ENCODE assay signal across 9 mouse cellular contexts in genomic region chr6:86879314-86879713, GRCm38 (mm10). TPM values are rescaled to one million over a fixed set of nuclear protein-coding genes. Genes with fewer than 3 reads are reported as not detected.
A peak's percentile ranks its signal among the peaks of the same experiment; 100 is the strongest.
DNase-seq lines count a peak whose midpoint lies in the region; ATAC-seq and TF ChIP-seq lines count a peak whose summit lies in the region.
"Had no signal": no experiment of that assay in that cellular context is flagged by ENCODE, and none has a peak within 500 bp of the region (broad histone marks: within the 10 kb centered on the region; RNA-seq: fewer than 3 reads in every experiment).

No protein-coding gene starts in this region.

- TF ChIP-seq CTCF in liver, adult 2 months (IDR thresholded peaks at IDR 0.05; ENCODE audit: low read depth, low read length): no peak
- no peak for TF ChIP-seq CTCF in liver, postnatal 0 days (IDR thresholded peaks at IDR 0.05; ENCODE audit: low read depth)
- TF ChIP-seq CTCF in heart, postnatal 0 days (IDR thresholded peaks at IDR 0.05; ENCODE audit: low read depth): no peak

- no peak for TF ChIP-seq EP300 in liver, postnatal 0 days (IDR thresholded peaks at IDR 0.05; ENCODE audit: low read depth)
- no peak for TF ChIP-seq EP300 in heart, postnatal 0 days (IDR thresholded peaks at IDR 0.05; ENCODE audit: low read depth)

- no peak for ATAC-seq in forebrain, embryonic 15.5 days (replicated peaks)
- no peak for ATAC-seq in forebrain, embryonic 11.5 days (replicated peaks; ENCODE audit: low FRiP score)
- no peak for ATAC-seq in liver, postnatal 0 days
- ATAC-seq in heart, postnatal 0 days (ENCODE audit: insufficient read depth, low read depth): 0 out of 2 replicates have a peak, but pooled peaks have one; percentile 49
- no peak for ATAC-seq in midbrain, embryonic 15.5 days (replicated peaks)

- TF ChIP-seq POLR2A in liver, adult 2 months (IDR thresholded peaks at IDR 0.05; ENCODE audit: extremely low read depth, insufficient read depth, low read length): no peak

- H3K27me3 ChIP-seq in forebrain, embryonic 15.5 days: no peaks in the 10 kb centered on the region
- no peaks in the 10 kb centered on the region for H3K27me3 ChIP-seq in forebrain, embryonic 11.5 days (ENCODE audit: control insufficient read depth, insufficient read depth, low read length)
- H3K27me3 ChIP-seq in liver, adult 2 months (ENCODE audit: control insufficient read depth, insufficient read depth, low read length): no peaks in the 10 kb centered on the region
- H3K27me3 ChIP-seq in liver, postnatal 0 days (ENCODE audit: insufficient read depth, low read length): no peaks in the 10 kb centered on the region
- H3K27me3 ChIP-seq in heart, postnatal 0 days (ENCODE audit: control insufficient read depth, insufficient read depth, low read length): no peaks in the 10 kb centered on the region
- H3K27me3 ChIP-seq in midbrain, embryonic 15.5 days (replicated peaks): no peaks in the 10 kb centered on the region

- no peak overlapping the region for H3K4me2 ChIP-seq in forebrain, embryonic 15.5 days (replicated peaks)
- no peak overlapping the region for H3K4me2 ChIP-seq in forebrain, embryonic 11.5 days (ENCODE audit: low read depth, low read length, severe bottlenecking)
- no peak overlapping the region for H3K4me2 ChIP-seq in liver, postnatal 0 days (ENCODE audit: low read depth, low read length)
- no peak overlapping the region for H3K4me2 ChIP-seq in heart, postnatal 0 days (ENCODE audit: low read depth, low read length)
- H3K4me2 ChIP-seq in midbrain, embryonic 15.5 days: no peak overlapping the region

- no peaks in the 10 kb centered on the region for H3K36me3 ChIP-seq in forebrain, embryonic 15.5 days
- no peaks in the 10 kb centered on the region; the same call in 1 of the 2 replicates for H3K36me3 ChIP-seq in forebrain, embryonic 11.5 days (ENCODE audit: control insufficient read depth, insufficient read depth, low read length)
- H3K36me3 ChIP-seq in liver, adult 2 months (ENCODE audit: control insufficient read depth, insufficient read depth, low read length): 0 out of 2 replicates have a peak, but pooled peaks cover 2% of the 10 kb centered on the region
- H3K36me3 ChIP-seq in liver, postnatal 0 days (replicated peaks; ENCODE audit: insufficient read depth, low read length): no peaks in the 10 kb centered on the region
- H3K36me3 ChIP-seq in heart, postnatal 0 days (replicated peaks; ENCODE audit: control insufficient read depth, insufficient read depth, low read length): 0 out of 2 replicates have a peak, but pooled peaks cover 4% of the 10 kb centered on the region
- H3K36me3 ChIP-seq in midbrain, embryonic 15.5 days (replicated peaks): no peaks in the 10 kb centered on the region; the same call in 1 of the 2 replicates

- no peak overlapping the region for H3K9ac ChIP-seq in forebrain, embryonic 15.5 days (replicated peaks)
- H3K9ac ChIP-seq in forebrain, embryonic 11.5 days (ENCODE audit: low read length): no peak overlapping the region
- no peak overlapping the region for H3K9ac ChIP-seq in liver, adult 2 months (ENCODE audit: low read depth, low read length)
- no peak overlapping the region for H3K9ac ChIP-seq in liver, postnatal 0 days (replicated peaks)
- H3K9ac ChIP-seq in heart, postnatal 0 days (replicated peaks; ENCODE audit: low read depth, low read length): no peak overlapping the region
- H3K9ac ChIP-seq in midbrain, embryonic 15.5 days: no peak overlapping the region

- no peak for DNase-seq in forebrain, embryonic 11.5 days (ENCODE audit: low spot score)
- DNase-seq in liver, adult 2 months (ENCODE audit: extremely low read depth, low read depth, low spot score): peak; percentile 10
- no peak for DNase-seq in liver, postnatal 0 days
- DNase-seq in heart, postnatal 0 days (ENCODE audit: low spot score): peak; percentile 38
- DNase-seq in right cerebral cortex, adult 2 months (ENCODE audit: low spot score in 2 of 2): peak; percentile 56
- no peak for DNase-seq in c-Kit-positive CD71-positive TER-119-positive erythroid progenitor cells, embryonic 14.5 days (ENCODE audit: low spot score)
- DNase-seq: midbrain, embryonic 14.5 days had no signal

- H3K9me3 ChIP-seq in forebrain, embryonic 15.5 days: no peaks in the 10 kb centered on the region
- H3K9me3 ChIP-seq in forebrain, embryonic 11.5 days (ENCODE audit: control insufficient read depth, low read length): no peaks in the 10 kb centered on the region
- H3K9me3 ChIP-seq in liver, postnatal 0 days (ENCODE audit: low read length): no peaks in the 10 kb centered on the region
- H3K9me3 ChIP-seq in heart, postnatal 0 days (replicated peaks; ENCODE audit: control insufficient read depth, low read length): no peaks in the 10 kb centered on the region
- no peaks in the 10 kb centered on the region for H3K9me3 ChIP-seq in midbrain, embryonic 15.5 days

- WGBS in forebrain, embryonic 15.5 days: 75% methylated on average over 4 of the region's 4 CpGs
- WGBS in forebrain, embryonic 11.5 days: 95% methylated on average over 4 of the region's 4 CpGs
- 90% methylated on average over 4 of the region's 4 CpGs for WGBS in liver, adult 2 months
- WGBS in liver, postnatal 0 days (ENCODE audit: insufficient replicate concordance): 82% methylated on average over 4 of the region's 4 CpGs
- 27% methylated on average over 4 of the region's 4 CpGs for WGBS in heart, postnatal 0 days
- 90% methylated on average over 4 of the region's 4 CpGs for WGBS in midbrain, embryonic 15.5 days

- no peak overlapping the region for H3K4me3 ChIP-seq in forebrain, embryonic 15.5 days
- no peak overlapping the region for H3K4me3 ChIP-seq in forebrain, embryonic 11.5 days (ENCODE audit: low read depth, low read length)
- no peak overlapping the region for H3K4me3 ChIP-seq in liver, adult 2 months (ENCODE audit: insufficient read depth, low read depth, low read length)
- no peak overlapping the region for H3K4me3 ChIP-seq in liver, postnatal 0 days (ENCODE audit: low read depth, low read length)
- no peak overlapping the region for H3K4me3 ChIP-seq in heart, postnatal 0 days (ENCODE audit: low read depth, low read length)
- H3K4me3 ChIP-seq in midbrain, embryonic 15.5 days: no peak overlapping the region

- peaks cover 5% of the 10 kb centered on the region; the same call in 1 of the 2 replicates for H3K4me1 ChIP-seq in forebrain, embryonic 15.5 days
- H3K4me1 ChIP-seq in forebrain, embryonic 11.5 days (replicated peaks; ENCODE audit: control insufficient read depth, insufficient read depth, low read length): no peaks in the 10 kb centered on the region
- H3K4me1 ChIP-seq in liver, adult 2 months (ENCODE audit: control insufficient read depth, insufficient read depth, low read length): no peaks in the 10 kb centered on the region; the same call in 1 of the 2 replicates
- H3K4me1 ChIP-seq in liver, postnatal 0 days (ENCODE audit: insufficient read depth): peaks cover 12% of the 10 kb centered on the region
- peaks cover 23% of the 10 kb centered on the region for H3K4me1 ChIP-seq in heart, postnatal 0 days (ENCODE audit: control insufficient read depth, insufficient read depth)
- no peaks in the 10 kb centered on the region for H3K4me1 ChIP-seq in midbrain, embryonic 15.5 days

- H3K79me2 ChIP-seq in liver, adult 2 months (ENCODE audit: control insufficient read depth, insufficient read depth, low read length): no peaks in the 10 kb centered on the region; the same call in 1 of the 2 replicates

- peak overlapping the region; percentile 31 for H3K27ac ChIP-seq in forebrain, embryonic 15.5 days (replicated peaks)
- H3K27ac ChIP-seq in forebrain, embryonic 11.5 days (ENCODE audit: low read depth, low read length): no peak overlapping the region
- no peak overlapping the region for H3K27ac ChIP-seq in liver, adult 2 months (replicated peaks; ENCODE audit: insufficient read depth, low read depth, low read length)
- no peak overlapping the region for H3K27ac ChIP-seq in liver, postnatal 0 days (ENCODE audit: low read depth)
- no peak overlapping the region for H3K27ac ChIP-seq in heart, postnatal 0 days (ENCODE audit: low read depth)
- no peak overlapping the region for H3K27ac ChIP-seq in midbrain, embryonic 15.5 days

RNA-seq across cellular contexts. Expression of gene Aak1, which starts 30.0 kb away (rescaled TPM):
- polyA plus RNA-seq in forebrain, embryonic 15.5 days (2015; fragmentation: Nextera tagmentation; extraction: Ambion mirVana): 36.1 and 39.3 TPM in 2 replicates
- polyA plus RNA-seq in forebrain, embryonic 11.5 days (2014; fragmentation: Nextera tagmentation; extraction: Ambion mirVana): 21.9 and 23.2 TPM in 2 replicates
- 2.6 and 5.8 TPM in 2 replicates for total RNA-seq in liver, adult 2 months (2014; rRNA removed)
- polyA plus RNA-seq in liver, adult 2 months (2012; rRNA removed): 5.2 and 7.2 TPM in 2 replicates
- 1.9 and 2.2 TPM in 2 replicates for polyA plus RNA-seq in liver, postnatal 0 days (2015; fragmentation: Nextera tagmentation; extraction: Ambion mirVana)
- 24.9 and 46.7 TPM in 2 replicates for total RNA-seq in heart, postnatal 0 days (2014; rRNA removed; ENCODE audit: low replicate concordance)
- 9.2 and 10.0 TPM in 2 replicates for polyA plus RNA-seq in heart, postnatal 0 days (2015; fragmentation: Nextera tagmentation; extraction: Ambion mirVana)
- polyA plus RNA-seq in midbrain, embryonic 15.5 days (2015; fragmentation: Nextera tagmentation; extraction: Ambion mirVana): 44.0 and 51.8 TPM in 2 replicates

Comparison
In these comparisons a context has a peak if more than half of its experiments do, and no peak if none do; other contexts are left out.
1. DNase-seq: peak in liver, adult 2 months (single experiment), heart, postnatal 0 days (single experiment) and right cerebral cortex, adult 2 months (2 of 2); none in forebrain, embryonic 11.5 days (single experiment), liver, postnatal 0 days (single experiment) and c-Kit-positive CD71-positive TER-119-positive erythroid progenitor cells, embryonic 14.5 days (single experiment).